Mouse (Mus musculus): ENCODE data around the gene Shld1. TPM values are rescaled to one million over a fixed set of nuclear protein-coding genes. Genes with fewer than 3 reads are reported as not detected.

Shld1 gene
- polyA plus RNA-seq, 1 experiment from 2014 or later, result 17.7 TPM

DNA sequence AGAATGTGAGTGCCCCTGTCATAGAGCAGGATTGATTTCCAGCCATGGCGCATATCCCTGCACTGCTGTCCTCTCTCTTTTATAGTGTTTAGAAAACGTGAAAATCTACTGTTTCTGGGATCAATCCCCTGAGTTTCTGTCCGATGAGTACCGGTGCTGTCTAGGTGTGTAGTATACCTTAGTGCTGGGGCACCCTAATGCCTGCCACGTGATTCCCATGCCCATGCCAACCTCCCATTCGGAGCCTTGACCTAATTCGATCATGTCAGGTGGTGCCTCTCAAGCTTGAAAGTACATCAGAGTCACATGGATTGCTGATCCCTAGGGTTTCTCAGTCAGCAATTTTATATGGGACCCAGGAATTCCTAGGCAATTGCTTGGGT is 107.5 kb downstream of the Shld1 start:
- DNase-seq (ENCODE audit: low spot score) (no peak), ATAC-seq (replicated peaks; ENCODE audit: low FRiP score, low read depth) (no peak)
- no peaks in the 10 kb centered on the region for H3K36me3 ChIP-seq (ENCODE audit: insufficient read depth, low read length)
- H3K27ac ChIP-seq, result no peak overlapping the region
- no peak overlapping the region for H3K4me3 ChIP-seq (replicated peaks; ENCODE audit: low read depth, low read length)
- no peak for TF ChIP-seq CTCF (IDR thresholded peaks at IDR 0.05; ENCODE audit: low read depth)
- WGBS, result 81% methylated on average over 7 of the region's 7 CpGs
- H3K4me2 ChIP-seq (ENCODE audit: low read length), result no peak overlapping the region
- no peaks in the 10 kb centered on the region for H3K9me3 ChIP-seq (replicated peaks; ENCODE audit: low read length)
- H3K9ac ChIP-seq (ENCODE audit: low read depth, low read length), result no peak overlapping the region
- no peaks in the 10 kb centered on the region for H3K4me1 ChIP-seq (replicated peaks; ENCODE audit: insufficient read depth, low read length)
- H3K27me3 ChIP-seq (ENCODE audit: insufficient read depth, low read length), result no peaks in the 10 kb centered on the region

Other genes with a start within 250 kb of the Shld1 start
- 34.3 and 35.3 TPM in 2 replicates for gene Gpcpd1, start 99.2 kb upstream of the Shld1 start, polyA plus RNA-seq (2015; fragmentation: Nextera tagmentation; extraction: Ambion mirVana)
- gene Chgb, start 94.3 kb downstream of the Shld1 start, polyA plus RNA-seq (2015; fragmentation: Nextera tagmentation; extraction: Ambion mirVana), result 0.17 and 0.49 TPM in 2 replicates
- gene Trmt6, start 129.1 kb downstream of the Shld1 start, polyA plus RNA-seq (2015; fragmentation: Nextera tagmentation; extraction: Ambion mirVana), result 43.0 and 44.2 TPM in 2 replicates
- 7.1 TPM in 2 replicates for gene Mcm8, start 129.2 kb downstream of the Shld1 start, polyA plus RNA-seq (2015; fragmentation: Nextera tagmentation; extraction: Ambion mirVana)
- 23.8 and 34.1 TPM in 2 replicates for gene Crls1, start 159.7 kb downstream of the Shld1 start, polyA plus RNA-seq (2015; fragmentation: Nextera tagmentation; extraction: Ambion mirVana)
- 0.45 and 0.54 TPM in 2 replicates for gene Lrrn4, start 194.0 kb downstream of the Shld1 start, polyA plus RNA-seq (2015; fragmentation: Nextera tagmentation; extraction: Ambion mirVana)